Mouse (Mus musculus) retina, adult 2 months (tissue): ENCODE results near the gene Ap2s1.

Experiments used
- DNase-seq: peaks from one replicate; pipeline ENCODE4 v3.0.0-alpha.2; 2012; ENCODE audit warnings: low read depth, low spot score

Gene Ap2s1

GRCm38 (mm10) chr7:16752016-16752415, 13.8 kb downstream of the Ap2s1 start:
- DNase-seq = no peak

GRCm38 (mm10) chr7:16755362-16756017, 17.3 kb downstream of the Ap2s1 start:
- DNase-seq = no peak

- no peak for DNase-seq
Observed at GRCm38 (mm10) chr7:16758872-16759574, 20.8 kb downstream of the Ap2s1 start.

- no peak for DNase-seq
Observed at GRCm38 (mm10) chr7:16760292-16760691, 22.1 kb downstream of the Ap2s1 start.

- DNase-seq = no peak
Observed at GRCm38 (mm10) chr7:16761005-16761481, 22.8 kb downstream of the Ap2s1 start.

- DNase-seq = no peak
Observed at GRCm38 (mm10) chr7:16761630-16762029, 23.4 kb downstream of the Ap2s1 start.

GRCm38 (mm10) chr7:16763463-16764218, 25.4 kb downstream of the Ap2s1 start:
- DNase-seq = no peak

GRCm38 (mm10) chr7:16766443-16766842, 28.2 kb downstream of the Ap2s1 start:
- DNase-seq = no peak

GRCm38 (mm10) chr7:16775888-16776287, 37.7 kb downstream of the Ap2s1 start:
- no peak for DNase-seq

- DNase-seq = no peak
Observed at GRCm38 (mm10) chr7:16780076-16780475, 41.9 kb downstream of the Ap2s1 start.

GRCm38 (mm10) chr7:16780825-16781554, 42.8 kb downstream of the Ap2s1 start, which contains the start of gene Slc1a5:
Gene Slc1a5 (plus strand): TSS chr7:16781340.
- DNase-seq = peak; percentile 80

- no peak for DNase-seq
Observed at GRCm38 (mm10) chr7:16781555-16781815, 43.3 kb downstream of the Ap2s1 start.

- no peak for DNase-seq
Observed at GRCm38 (mm10) chr7:16781816-16782554, 43.8 kb downstream of the Ap2s1 start.

GRCm38 (mm10) chr7:16782555-16783125, 44.4 kb downstream of the Ap2s1 start:
- DNase-seq = no peak

- DNase-seq = no peak
Observed at GRCm38 (mm10) chr7:16783224-16783688, 45.0 kb downstream of the Ap2s1 start.

- DNase-seq = no peak
Observed at GRCm38 (mm10) chr7:16783758-16784415, 45.7 kb downstream of the Ap2s1 start.

GRCm38 (mm10) chr7:16784498-16784976, 46.3 kb downstream of the Ap2s1 start:
- no peak for DNase-seq

GRCm38 (mm10) chr7:16785541-16786083, 47.4 kb downstream of the Ap2s1 start:
- DNase-seq = no peak

GRCm38 (mm10) chr7:16792316-16792715, 54.1 kb downstream of the Ap2s1 start:
- no peak for DNase-seq
